Mouse (Mus musculus): ENCODE measurements at regions not wholly inside any gene's neighbourhood (a gene's known extent, or its start where the extent isn't known, plus 50 kb on each side); places are given as distances from the start of the nearest gene placed in this dataset.
A peak's percentile ranks its signal among the peaks of the same experiment; 100 is the strongest.

- WGBS = 58% methylated on average over 7 of the region's 7 CpGs
- H3K27me3 ChIP-seq (replicated peaks; ENCODE audit: low read depth, poor library complexity, severe bottlenecking) = no peaks in the 10 kb centered on the region
- H3K4me1 ChIP-seq = peaks cover 14% of the 10 kb centered on the region
- H3K27ac ChIP-seq (replicated peaks) = no peak overlapping the region
- DNase-seq (ENCODE audit: low spot score) = no peak
- H3K9me3 ChIP-seq = no peaks in the 10 kb centered on the region
- H3K36me3 ChIP-seq (replicated peaks) = no peaks in the 10 kb centered on the region
- no peak overlapping the region for H3K4me3 ChIP-seq
Observed at GRCm38 (mm10) chr10:118640121-118640809, 199.4 kb downstream of the Ifng start.

GRCm38 (mm10) chr10:118640810-118641427, 200.1 kb downstream of the Ifng start:
- Histone ChIP-seq H3K4me1 (peaks cover 14% of the 10 kb centered on the region), H3K4me3 (no peak overlapping the region), H3K27ac (replicated peaks) (no peak overlapping the region), H3K36me3 (replicated peaks) (no peaks in the 10 kb centered on the region), H3K9me3 (no peaks in the 10 kb centered on the region), H3K27me3 (replicated peaks; ENCODE audit: low read depth, poor library complexity, severe bottlenecking) (no peaks in the 10 kb centered on the region)
- DNase-seq (ENCODE audit: low spot score) = peak; percentile 22
- WGBS = 68% methylated on average over 12 of the region's 12 CpGs

- Histone ChIP-seq H3K4me1 (peaks cover 19% of the 10 kb centered on the region), H3K4me3 (no peak overlapping the region), H3K9me3 (no peaks in the 10 kb centered on the region), H3K36me3 (replicated peaks) (no peaks in the 10 kb centered on the region), H3K27ac (replicated peaks) (no peak overlapping the region), H3K27me3 (replicated peaks; ENCODE audit: low read depth, poor library complexity, severe bottlenecking) (no peaks in the 10 kb centered on the region)
- WGBS = 79% methylated on average over 8 of the region's 8 CpGs
- DNase-seq (ENCODE audit: low spot score) = no peak
Observed at GRCm38 (mm10) chr10:118643622-118644021, 202.8 kb downstream of the Ifng start.

GRCm38 (mm10) chr10:118648111-118648510, 207.3 kb downstream of the Ifng start:
- Histone ChIP-seq H3K9me3 (no peaks in the 10 kb centered on the region), H3K27me3 (replicated peaks; ENCODE audit: low read depth, poor library complexity, severe bottlenecking) (no peaks in the 10 kb centered on the region), H3K4me1 (0 out of 2 replicates have a peak, but pooled peaks cover 4% of the 10 kb centered on the region), H3K4me3 (no peak overlapping the region), H3K36me3 (replicated peaks) (no peaks in the 10 kb centered on the region), H3K27ac (replicated peaks) (no peak overlapping the region)
- WGBS = 53% methylated on average over 2 of the region's 2 CpGs
- no peak for DNase-seq (ENCODE audit: low spot score)

GRCm38 (mm10) chr10:118656561-118656960, 213.4 kb downstream of the Dyrk2 start:
- no peak for DNase-seq (ENCODE audit: low spot score)
- Histone ChIP-seq H3K9me3 (no peaks in the 10 kb centered on the region), H3K36me3 (replicated peaks) (no peaks in the 10 kb centered on the region), H3K27me3 (replicated peaks; ENCODE audit: low read depth, poor library complexity, severe bottlenecking) (no peaks in the 10 kb centered on the region), H3K4me3 (no peak overlapping the region), H3K27ac (replicated peaks) (no peak overlapping the region), H3K4me1 (peaks cover 7% of the 10 kb centered on the region; the same call in 1 of the 2 replicates)
- 84% methylated on average over 5 of the region's 5 CpGs for WGBS

GRCm38 (mm10) chr10:118666009-118666408, 204.0 kb downstream of the Dyrk2 start:
- Histone ChIP-seq H3K27me3 (replicated peaks; ENCODE audit: low read depth, poor library complexity, severe bottlenecking) (no peaks in the 10 kb centered on the region), H3K4me3 (no peak overlapping the region), H3K36me3 (replicated peaks) (no peaks in the 10 kb centered on the region), H3K9me3 (no peaks in the 10 kb centered on the region), H3K4me1 (no peaks in the 10 kb centered on the region), H3K27ac (replicated peaks) (no peak overlapping the region)
- no peak for DNase-seq (ENCODE audit: low spot score)
- 52% methylated on average over 3 of the region's 3 CpGs for WGBS

GRCm38 (mm10) chr10:118675816-118676465, 194.1 kb downstream of the Dyrk2 start:
- no peak overlapping the region for H3K4me3 ChIP-seq
- peak; percentile 30 for DNase-seq (ENCODE audit: low spot score)
- 71% methylated on average over 18 of the region's 18 CpGs for WGBS

GRCm38 (mm10) chr10:118678750-118679418, 191.1 kb downstream of the Dyrk2 start:
- no peak overlapping the region for H3K27ac ChIP-seq (replicated peaks)
- H3K4me3 ChIP-seq = no peak overlapping the region
- no peaks in the 10 kb centered on the region for H3K27me3 ChIP-seq (replicated peaks; ENCODE audit: low read depth, poor library complexity, severe bottlenecking)
- H3K9me3 ChIP-seq = no peaks in the 10 kb centered on the region
- no peaks in the 10 kb centered on the region for H3K36me3 ChIP-seq (replicated peaks)
- 0 out of 2 replicates have a peak, but pooled peaks cover 6% of the 10 kb centered on the region for H3K4me1 ChIP-seq
- DNase-seq (ENCODE audit: low spot score) = no peak
- WGBS = 83% methylated on average over 12 of the region's 12 CpGs

More at GRCm38 (mm10) chr10:118675816-118676465, 194.1 kb downstream of the Dyrk2 start:
- Histone ChIP-seq H3K9me3 (no peaks in the 10 kb centered on the region), H3K4me1 (0 out of 2 replicates have a peak, but pooled peaks cover 6% of the 10 kb centered on the region), H3K36me3 (replicated peaks) (no peaks in the 10 kb centered on the region), H3K27me3 (replicated peaks; ENCODE audit: low read depth, poor library complexity, severe bottlenecking) (no peaks in the 10 kb centered on the region), H3K27ac (replicated peaks) (no peak overlapping the region)

GRCm38 (mm10) chr10:118679507-118679906, 190.5 kb downstream of the Dyrk2 start:
- WGBS = 85% methylated on average over 5 of the region's 5 CpGs
- DNase-seq (ENCODE audit: low spot score) = no peak

GRCm38 (mm10) chr10:118680896-118681295, 189.1 kb downstream of the Dyrk2 start:
- no peak overlapping the region for H3K27ac ChIP-seq (replicated peaks)
- H3K36me3 ChIP-seq (replicated peaks) = no peaks in the 10 kb centered on the region
- whole genome bisulfite sequencing = 87% methylated on average over 6 of the region's 6 CpGs
- no peaks in the 10 kb centered on the region for H3K27me3 ChIP-seq (replicated peaks; ENCODE audit: low read depth, poor library complexity, severe bottlenecking)
- no peaks in the 10 kb centered on the region for H3K9me3 ChIP-seq
- no peak overlapping the region for H3K4me3 ChIP-seq
- H3K4me1 ChIP-seq = 0 out of 2 replicates have a peak, but pooled peaks cover 6% of the 10 kb centered on the region
- DNase-seq (ENCODE audit: low spot score) = no peak

More at GRCm38 (mm10) chr10:118679507-118679906, 190.5 kb downstream of the Dyrk2 start:
- no peaks in the 10 kb centered on the region for H3K9me3 ChIP-seq
- no peak overlapping the region for H3K27ac ChIP-seq (replicated peaks)
- 0 out of 2 replicates have a peak, but pooled peaks cover 6% of the 10 kb centered on the region for H3K4me1 ChIP-seq
- H3K27me3 ChIP-seq (replicated peaks; ENCODE audit: low read depth, poor library complexity, severe bottlenecking) = no peaks in the 10 kb centered on the region
- H3K4me3 ChIP-seq = no peak overlapping the region
- no peaks in the 10 kb centered on the region for H3K36me3 ChIP-seq (replicated peaks)

- H3K36me3 ChIP-seq (replicated peaks) = no peaks in the 10 kb centered on the region
- no peak for DNase-seq (ENCODE audit: low spot score)
- no peak overlapping the region for H3K27ac ChIP-seq (replicated peaks)
- H3K4me1 ChIP-seq = no peaks in the 10 kb centered on the region
- WGBS = 80% methylated on average over 9 of the region's 9 CpGs
- H3K27me3 ChIP-seq (replicated peaks; ENCODE audit: low read depth, poor library complexity, severe bottlenecking) = no peaks in the 10 kb centered on the region
- no peaks in the 10 kb centered on the region for H3K9me3 ChIP-seq
- H3K4me3 ChIP-seq = no peak overlapping the region
Observed at GRCm38 (mm10) chr10:118683356-118683755, 186.7 kb downstream of the Dyrk2 start.

GRCm38 (mm10) chr10:118699292-118699691, 170.7 kb downstream of the Dyrk2 start:
- DNase-seq (ENCODE audit: low spot score) = no peak
- Histone ChIP-seq H3K4me1 (no peaks in the 10 kb centered on the region), H3K27ac (replicated peaks) (no peak overlapping the region), H3K9me3 (no peaks in the 10 kb centered on the region), H3K36me3 (replicated peaks) (no peaks in the 10 kb centered on the region), H3K27me3 (replicated peaks; ENCODE audit: low read depth, poor library complexity, severe bottlenecking) (no peaks in the 10 kb centered on the region), H3K4me3 (no peak overlapping the region)
- WGBS = 84% methylated on average over 3 of the region's 3 CpGs

Measured in embryonic facial prominence, embryonic 10.5 days (tissue).